Mouse (Mus musculus) forebrain, embryonic 12.5 days (tissue): ENCODE measurements around the gene Gm17660. TPM values are rescaled to one million over a fixed set of nuclear protein-coding genes. Genes with fewer than 3 reads are reported as not detected.
"Not testable (repeated sequence)": the region's sequence is repeated elsewhere in the genome, so short reads cannot be mapped to it uniquely, and the experiment has no call there.

ENCODE experiments used
- ATAC-seq: fragments of 200-750 bp; cut with Nextera tagmentation; 2 replicates; pipeline ENCODE4 v1.8.0; 2017; ENCODE audit warnings: moderate TSS enrichment; ENCODE audit not compliant: low FRiP score
- H3K27ac ChIP-seq: fragments of 300-500 bp; sonication (generic); 2 replicates; pipeline ENCODE4 v1.5.1; 2016; ENCODE audit warnings: mild to moderate bottlenecking
- H3K27me3 ChIP-seq: fragments of 300-500 bp; sonication (generic); 2 replicates; pipeline ENCODE4 v1.6.1; 2016; ENCODE audit warnings: mild to moderate bottlenecking
- H3K36me3 ChIP-seq: fragments of 300-500 bp; sonication (generic); replicated peaks from 2 replicates; pipeline ENCODE4 v1.6.1; 2016; ENCODE audit warnings: mild to moderate bottlenecking
- H3K4me1 ChIP-seq: fragments of 300-500 bp; sonication (generic); 2 replicates; pipeline ENCODE4 v1.6.1; 2016
- H3K4me2 ChIP-seq: fragments of 300-500 bp; sonication (generic); 2 replicates; pipeline ENCODE4 v1.6.1; 2016; ENCODE audit warnings: mild to moderate bottlenecking, moderate library complexity
- H3K4me3 ChIP-seq: fragments of 300-500 bp; sonication (generic); replicated peaks from 2 replicates; pipeline ENCODE4 v1.5.1; 2016; ENCODE audit warnings: mild to moderate bottlenecking
- H3K9ac ChIP-seq: fragments of 300-500 bp; sonication (generic); 2 replicates; pipeline ENCODE4 v1.6.1; 2016; ENCODE audit warnings: mild to moderate bottlenecking
- H3K9me3 ChIP-seq: fragments of 300-500 bp; sonication (generic); 2 replicates; pipeline ENCODE4 v1.6.1; 2016
- WGBS: fragments of 180-500 bp; shearing (Covaris S2); methylation state at CpG from one replicate; pipeline ENCODE4 v1.1.7; 2016; 5-methylcytosine and 5-hydroxymethylcytosine counted together
- microRNA-seq: library from miRNA; unstranded; fragments of <30 nt; microRNA quantifications from one replicate; pipeline ENCODE4, GENCODE M21; 2017
- polyA plus RNA-seq: library from polyadenylated mRNA; unstranded; fragments of >200 nt; fragmentation: Nextera tagmentation; extraction: Ambion mirVana; gene quantifications from 2 replicates; pipeline ENCODE4 v1.2.1, GENCODE M21; 2016

Gene Gm17660
- polyA plus RNA-seq, 1 experiment from 2014 or later, result not detected

GRCm38 (mm10) chr5:104025245-104025854 lies 52.1 kb downstream of the Gm17660 start:
- peaks cover 24% of the 10 kb centered on the region for H3K27me3 ChIP-seq
- H3K27ac ChIP-seq, result no peak overlapping the region
- H3K9ac ChIP-seq, result no peak overlapping the region
- no peaks in the 10 kb centered on the region for H3K36me3 ChIP-seq
- H3K4me1 ChIP-seq, result peaks cover 10% of the 10 kb centered on the region
- no peak for ATAC-seq
- no peaks in the 10 kb centered on the region for H3K9me3 ChIP-seq
- H3K4me2 ChIP-seq, result no peak overlapping the region
- H3K4me3 ChIP-seq, result no peak overlapping the region
- 45% methylated on average over 17 of the region's 17 CpGs for WGBS

- Histone ChIP-seq H3K27ac (no peak overlapping the region), H3K4me1 (peaks cover 10% of the 10 kb centered on the region), H3K4me2 (no peak overlapping the region), H3K9me3 (no peaks in the 10 kb centered on the region), H3K4me3 (no peak overlapping the region), H3K9ac (no peak overlapping the region), H3K27me3 (peaks cover 24% of the 10 kb centered on the region), H3K36me3 (no peaks in the 10 kb centered on the region)
- 62% methylated on average over 11 of the region's 11 CpGs for WGBS
- ATAC-seq, result no peak
Measured at GRCm38 (mm10) chr5:104024762-104025161, 52.6 kb downstream of the Gm17660 start.

- peaks cover 24% of the 10 kb centered on the region for H3K27me3 ChIP-seq
- not testable (repeated sequence) for H3K9ac ChIP-seq, H3K4me3 ChIP-seq, H3K27ac ChIP-seq, H3K9me3 ChIP-seq, H3K36me3 ChIP-seq, H3K4me2 ChIP-seq, ATAC-seq
- peaks cover 10% of the 10 kb centered on the region for H3K4me1 ChIP-seq
- 88% methylated on average over 5 of the region's 5 CpGs for WGBS
Measured at GRCm38 (mm10) chr5:104024193-104024592, 53.2 kb downstream of the Gm17660 start.

- ATAC-seq, result no peak
- H3K27me3 ChIP-seq, result peaks cover 24% of the 10 kb centered on the region
- no peaks in the 10 kb centered on the region for H3K36me3 ChIP-seq
- H3K4me2 ChIP-seq, result no peak overlapping the region
- H3K9ac ChIP-seq, result no peak overlapping the region
- WGBS, result 70% methylated on average over 8 of the region's 8 CpGs
- no peak overlapping the region for H3K4me3 ChIP-seq
- H3K4me1 ChIP-seq, result peaks cover 10% of the 10 kb centered on the region
- H3K27ac ChIP-seq, result no peak overlapping the region
- H3K9me3 ChIP-seq, result no peaks in the 10 kb centered on the region
Measured at GRCm38 (mm10) chr5:104023289-104024020, 54.0 kb downstream of the Gm17660 start.

- Histone ChIP-seq H3K36me3 (no peaks in the 10 kb centered on the region), H3K4me2 (peak overlapping the region; percentile 75; the same call in 1 of the 2 replicates), H3K4me1 (peaks cover 10% of the 10 kb centered on the region), H3K9me3 (no peaks in the 10 kb centered on the region), H3K4me3 (no peak overlapping the region; the same call in 1 of the 2 replicates), H3K27ac (no peak overlapping the region), H3K9ac (no peak overlapping the region), H3K27me3 (peaks cover 24% of the 10 kb centered on the region)
- WGBS, result 41% methylated on average over 5 of the region's 5 CpGs
- no peak for ATAC-seq
Measured at GRCm38 (mm10) chr5:104022558-104022957, 54.9 kb downstream of the Gm17660 start.

- peaks cover 10% of the 10 kb centered on the region for H3K4me1 ChIP-seq
- peak; percentile 57 for ATAC-seq
- no peaks in the 10 kb centered on the region for H3K9me3 ChIP-seq
- H3K4me3 ChIP-seq, result peak within 1 kb of the TSS; percentile 41
- peak within 1 kb of the TSS; percentile 75 for H3K4me2 ChIP-seq
- H3K36me3 ChIP-seq, result no peaks in the 10 kb centered on the region
- 3% methylated on average over 31 of the region's 31 CpGs for WGBS
- peak within 1 kb of the TSS; percentile 50 for H3K9ac ChIP-seq
- H3K27ac ChIP-seq, result no peak within 1 kb of the TSS
- peaks cover 24% of the 10 kb centered on the region for H3K27me3 ChIP-seq
Measured at GRCm38 (mm10) chr5:104021597-104022378, 55.6 kb downstream of the Gm17660 start, which contains the start of gene Hsd17b11. Gene Hsd17b11 (minus strand): TSS chr5:104021919.

Small RNA genes within 50 kb of the gene (microRNA-seq; reads per million reads assigned to microRNA genes)
- gene Mir5619, result 3.6 reads per million, percentile 11 among the genes with 10 or more reads in this experiment

Other genes starting within 250 kb of the Gm17660 start
- 17.4 and 18.8 TPM in 2 replicates for gene Klhl8, start 166.3 kb downstream of the Gm17660 start, polyA plus RNA-seq
- not detected in 2 replicates for gene Hsd17b13, start 100.2 kb downstream of the Gm17660 start, polyA plus RNA-seq
- gene Hsd17b11, start 55.7 kb downstream of the Gm17660 start, polyA plus RNA-seq, result 1.5 and 1.7 TPM in 2 replicates
- 55.8 and 58.8 TPM in 2 replicates for gene Nudt9, start 31.3 kb downstream of the Gm17660 start, polyA plus RNA-seq
- gene Sparcl1, start 36.1 kb upstream of the Gm17660 start, polyA plus RNA-seq, result 26.5 and 27.5 TPM in 2 replicates
- gene Dspp, start 93.1 kb upstream of the Gm17660 start, polyA plus RNA-seq, result not detected in 2 replicates
- gene Dmp1, start 125.0 kb upstream of the Gm17660 start, polyA plus RNA-seq, result 0.92 and 1.1 TPM in 2 replicates
- gene Ibsp, start 221.6 kb upstream of the Gm17660 start, polyA plus RNA-seq, result 0.13 TPM in 1 of 2 replicates, not detected in the other
- not detected in 2 replicates for gene Mepe, start 247.7 kb upstream of the Gm17660 start, polyA plus RNA-seq